Mouse (Mus musculus) embryonic fibroblast, embryonic 13.5 days (primary cell): ENCODE results near the gene Gfi1.

Experiments used
- CTCF ChIP-seq: IDR thresholded peaks from 2 replicates; pipeline ENCODE4 v1.5.1; 2011; ENCODE audit warnings: mild to moderate bottlenecking, control low read depth, low read length, moderate library complexity, borderline replicate concordance; ENCODE audit not compliant: insufficient read depth
- POLR2A ChIP-seq: IDR thresholded peaks from 2 replicates; pipeline ENCODE4 v1.6.1; 2011; ENCODE audit warnings: low read depth, mild to moderate bottlenecking, control low read depth, low read length, moderate library complexity

DNA sequence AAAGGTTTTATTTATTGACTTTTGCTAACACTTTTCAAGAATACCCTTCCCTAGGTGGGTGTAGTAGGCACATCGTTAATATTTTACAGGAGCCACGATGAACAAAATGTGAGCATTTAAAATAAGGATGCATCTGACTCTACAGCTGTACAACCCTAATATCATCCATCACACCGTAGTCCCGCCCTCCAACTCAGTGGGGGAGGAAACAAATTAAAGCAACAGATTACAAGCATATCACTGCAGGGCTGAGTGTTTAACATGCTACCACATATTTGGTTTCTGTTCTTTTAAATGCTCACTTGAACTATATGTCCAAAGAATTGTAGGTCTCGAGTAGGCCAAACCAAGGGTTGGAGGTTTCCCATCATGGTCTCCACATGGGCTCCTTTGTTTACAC, 38.7 kb downstream of the Gfi1 start:
- no peak for TF ChIP-seq POLR2A
- no peak for TF ChIP-seq CTCF
